Comparison of ENCODE assay signal across 8 mouse cellular contexts in genomic region chr13:73938177-73938560, GRCm38 (mm10). TPM values are rescaled to one million over a fixed set of nuclear protein-coding genes. Genes with fewer than 3 reads are reported as not detected.
DNase-seq lines count a peak whose midpoint lies in the region; ATAC-seq and TF ChIP-seq lines count a peak whose summit lies in the region.

No protein-coding gene starts in this region.

- H3K9ac ChIP-seq in hindbrain, embryonic 12.5 days = peak overlapping the region; percentile 79

- H3K9me3 ChIP-seq in hindbrain, embryonic 12.5 days (replicated peaks) = no peaks in the 10 kb centered on the region

- H3K27me3 ChIP-seq in hindbrain, embryonic 12.5 days = no peaks in the 10 kb centered on the region

- H3K36me3 ChIP-seq in hindbrain, embryonic 12.5 days = peaks cover 43% of the 10 kb centered on the region

- peak overlapping the region; percentile 77 for H3K4me2 ChIP-seq in hindbrain, embryonic 12.5 days (replicated peaks)

- intact Hi-C loops in gastrocnemius, postnatal 14 days (cut with DNase I; ENCODE audit: low total_unique reads) = no loop called here
- intact Hi-C loops in gastrocnemius, postnatal 36 days (cut with DNase I) = no loop called here

- peak overlapping the region; percentile 90 for H3K27ac ChIP-seq in layer of hippocampus, adult 2 months
- peak overlapping the region; percentile 87 for H3K27ac ChIP-seq in hindbrain, embryonic 12.5 days

- H3K4me1 ChIP-seq in hindbrain, embryonic 12.5 days = peaks cover 14% of the 10 kb centered on the region

- ATAC-seq in hindbrain, embryonic 12.5 days (ENCODE audit: low FRiP score) = peak; percentile 11; the same call in 1 of the 2 replicates
- ATAC-seq in megakaryocyte-erythroid progenitor cell, adult 5-6 weeks (replicated peaks; ENCODE audit: low FRiP score, low TSS enrichment, poor library complexity, severe bottlenecking) = peak; percentile 67

- peak overlapping the region; percentile 84 for H3K4me3 ChIP-seq in layer of hippocampus, adult 2 months
- peak overlapping the region; percentile 79 for H3K4me3 ChIP-seq in hindbrain, embryonic 12.5 days

- DNase-seq in layer of hippocampus, adult 2 months (ENCODE audit: low spot score in 2 of 2) = no peak
- no peak for DNase-seq in layer of hippocampus, adult 9-10 months (ENCODE audit: low spot score)
- peak; percentile 31 for DNase-seq in brain, adult 2 months (ENCODE audit: low read depth, low spot score)
- DNase-seq in layer of hippocampus, adult 8-10 months (ENCODE audit: low spot score in 2 of 2) = no peak
- DNase-seq in gastrocnemius, postnatal 14 days = no peak
- DNase-seq in gastrocnemius, postnatal 36 days = no peak

- no peak; the same call in 1 of the 2 replicates for TF ChIP-seq CTCF in layer of hippocampus, adult 2 months (conservative IDR thresholded peaks at IDR 0.05)

- 51% methylated on average over 13 of the region's 13 CpGs for WGBS in hindbrain, embryonic 12.5 days

RNA-seq across cellular contexts. Expression of gene Brd9, which starts 0.6 kb away (rescaled TPM):
- 100 to 1,000 TPM; 114 to 139 TPM for total RNA-seq in layer of hippocampus, adult 2 months (2021)
- 83.8 and 88.4 TPM in 2 replicates for polyA plus RNA-seq in hindbrain, embryonic 12.5 days (2016; fragmentation: Nextera tagmentation; extraction: Ambion mirVana)
- 27.7 and 39.5 TPM in 2 replicates for total RNA-seq in megakaryocyte-erythroid progenitor cell, adult 5-6 weeks (2014; fragmentation: Nextera tagmentation)
- total RNA-seq in megakaryocyte-erythroid progenitor cell, adult 5-6 weeks (2017) = 63.8 and 65.3 TPM in 2 replicates
- 100 to 1,000 TPM; 107 to 121 (median 112) TPM for total RNA-seq in layer of hippocampus, adult 8-10 months (2022)
- 10 to 100 TPM; 11.0 to 11.9 TPM for total RNA-seq in gastrocnemius, postnatal 14 days (2021)
- 10 to 100 TPM in 1 of 2 experiments, 1 to 10 TPM in 1; 8.3 to 11.0 TPM for total RNA-seq in gastrocnemius, postnatal 36 days (2021)

RNA-seq across cellular contexts. Expression of gene Trip13, which starts 0.6 kb away (rescaled TPM):
- under 1 TPM; 0.49 to 0.76 TPM for total RNA-seq in layer of hippocampus, adult 2 months (2021)
- 30.7 and 32.3 TPM in 2 replicates for polyA plus RNA-seq in hindbrain, embryonic 12.5 days (2016; fragmentation: Nextera tagmentation; extraction: Ambion mirVana)
- 37.5 and 52.5 TPM in 2 replicates for total RNA-seq in megakaryocyte-erythroid progenitor cell, adult 5-6 weeks (2014; fragmentation: Nextera tagmentation)
- 46.2 and 52.3 TPM in 2 replicates for total RNA-seq in megakaryocyte-erythroid progenitor cell, adult 5-6 weeks (2017)
- total RNA-seq in layer of hippocampus, adult 8-10 months (2022) = 1 to 10 TPM in 1 of 4 experiments, under 1 TPM in 3; 0.34 to 2.2 (median 0.65) TPM
- total RNA-seq in gastrocnemius, postnatal 14 days (2021) = under 1 TPM; 0.82 to 0.96 TPM
- total RNA-seq in gastrocnemius, postnatal 36 days (2021) = under 1 TPM in 1 of 2 experiments, not detected in 1; 0.13 TPM

RNA-seq across cellular contexts. Expression of gene Zdhhc11, which starts 25.5 kb away (rescaled TPM):
- not detected for total RNA-seq in layer of hippocampus, adult 2 months (2021)
- not detected in 2 replicates for polyA plus RNA-seq in hindbrain, embryonic 12.5 days (2016; fragmentation: Nextera tagmentation; extraction: Ambion mirVana)
- total RNA-seq in megakaryocyte-erythroid progenitor cell, adult 5-6 weeks (2014; fragmentation: Nextera tagmentation) = not detected in 2 replicates
- not detected in 2 replicates for total RNA-seq in megakaryocyte-erythroid progenitor cell, adult 5-6 weeks (2017)
- not detected for total RNA-seq in layer of hippocampus, adult 8-10 months (2022)
- total RNA-seq in gastrocnemius, postnatal 14 days (2021) = not detected
- not detected for total RNA-seq in gastrocnemius, postnatal 36 days (2021)

Comparison
In these comparisons a context has a peak if more than half of its experiments do, and no peak if none do; other contexts are left out.
1. RNA of gene Trip13, which starts 0.6 kb away (total RNA-seq): 37.5 to 52.5 TPM in megakaryocyte-erythroid progenitor cell, adult 5-6 weeks; 0.82 to 0.96 TPM in gastrocnemius, postnatal 14 days, 0.49 to 0.76 TPM in layer of hippocampus, adult 2 months, 0.34 to 2.2 TPM in layer of hippocampus, adult 8-10 months and 0.13 TPM in gastrocnemius, postnatal 36 days; every median in the first group is over 10 times any median in the second.